Mouse (Mus musculus): ENCODE measurements around the gene Ccdc158.

DNA sequence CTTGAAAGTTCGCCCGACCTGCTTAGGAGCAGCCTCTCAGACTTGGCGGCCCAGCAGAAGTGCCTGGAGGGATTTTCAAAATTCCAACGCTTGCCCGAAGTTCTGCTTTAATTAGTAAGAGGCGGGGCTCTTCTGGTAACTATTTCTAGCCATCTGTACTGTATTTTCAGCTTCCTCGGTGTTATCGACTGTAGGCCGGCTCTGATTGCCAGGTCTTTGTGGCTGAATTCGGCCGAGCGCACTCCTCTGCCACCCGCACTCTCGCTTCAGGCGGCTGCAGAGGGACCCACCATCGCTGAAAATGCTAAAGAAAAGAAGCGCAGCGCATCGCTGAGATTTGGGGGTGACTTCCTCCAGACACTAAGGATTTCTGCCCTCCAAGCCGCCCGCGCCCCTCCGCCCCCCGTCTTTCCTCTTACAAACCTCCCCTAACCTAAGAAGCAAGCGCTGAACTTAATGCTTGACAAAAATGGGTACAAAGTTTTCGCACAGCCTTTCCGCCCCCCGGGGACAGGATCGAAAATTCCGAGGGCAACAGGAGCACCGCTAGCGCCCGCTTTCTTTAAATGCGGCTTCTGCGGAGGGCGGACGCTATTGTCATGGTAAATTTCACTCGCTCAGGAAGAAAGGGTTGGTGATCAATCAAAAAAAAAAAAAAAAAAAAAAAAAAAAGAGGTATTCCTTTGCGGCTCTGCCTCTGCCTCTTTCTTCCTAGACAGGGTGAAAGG is 7.7 kb upstream of the Ccdc158 start:
- no peak for TF ChIP-seq CTCF (conservative IDR thresholded peaks at IDR 0.05; ENCODE audit: low read length)
- no peak for TF ChIP-seq NANOG (IDR thresholded peaks at IDR 0.05; ENCODE audit: borderline replicate concordance, low read length)
- TF ChIP-seq POU5F1 (IDR thresholded peaks at IDR 0.05; ENCODE audit: borderline replicate concordance, low read length): no peak
